Mouse (Mus musculus) erythroblast, embryonic 14.5 days (primary cell): ENCODE measurements around the gene Gm37240.

Source experiments
- GATA1 ChIP-seq: IDR thresholded peaks from 2 replicates; pipeline ENCODE4 v1.6.1; 2012; ENCODE audit warnings: low read length, inconsistent platforms, mixed read lengths
- TAL1 ChIP-seq: IDR thresholded peaks from 3 replicates; pipeline ENCODE4 v1.6.1; 2012; ENCODE audit warnings: low read length, inconsistent platforms, mixed read lengths

DNA sequence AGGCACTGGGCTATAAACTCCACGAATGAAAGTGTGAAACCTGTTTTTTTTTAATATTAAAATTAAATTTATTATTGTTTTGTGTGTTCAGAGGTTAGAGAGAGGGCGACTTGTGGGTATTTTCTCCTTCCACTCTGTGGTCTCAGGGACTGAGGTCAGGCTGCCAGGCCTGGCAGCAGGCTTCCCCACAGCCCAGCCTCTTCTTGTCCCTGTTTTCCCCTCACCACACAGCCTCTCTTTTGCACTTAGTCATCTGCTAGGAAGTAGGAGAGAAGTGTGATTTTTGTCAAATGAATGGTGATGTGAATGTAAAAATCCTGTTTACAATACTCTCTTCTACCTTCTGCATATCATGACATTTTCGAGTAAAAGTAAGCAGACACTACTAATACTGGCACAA lies 1079.5 kb downstream of the Gm37240 start:
- TF ChIP-seq GATA1 = no peak
- no peak for TF ChIP-seq TAL1
